Mouse (Mus musculus) stomach, postnatal 0 days (tissue): ENCODE results near the gene Dusp10. TPM values are rescaled to one million over a fixed set of nuclear protein-coding genes. Genes with fewer than 3 reads are reported as not detected.

Experiments
- ATAC-seq: fragments of 200-750 bp; cut with Nextera tagmentation; 2 replicates; pipeline ENCODE4 v1.8.0; 2017; ENCODE audit not compliant: low FRiP score, low TSS enrichment
- DNase-seq: peaks from one replicate; pipeline ENCODE4 v3.0.0-alpha.2; 2016; ENCODE audit warnings: low spot score
- H3K27ac ChIP-seq: fragments of 300-500 bp; sonication (generic); replicated peaks from 2 replicates; pipeline ENCODE4 v1.5.1; 2014; ENCODE audit warnings: mild to moderate bottlenecking, control low read depth
- H3K27me3 ChIP-seq: fragments of 300-500 bp; sonication (generic); 2 replicates; pipeline ENCODE4 v1.6.1; 2014; ENCODE audit warnings: low read length; ENCODE audit not compliant: control insufficient read depth, insufficient read depth
- H3K36me3 ChIP-seq: fragments of 300-500 bp; sonication (generic); 2 replicates; pipeline ENCODE4 v1.6.1; 2014; ENCODE audit warnings: low read length, mixed read lengths; ENCODE audit not compliant: control insufficient read depth, insufficient read depth
- H3K4me1 ChIP-seq: fragments of 300-500 bp; sonication (generic); replicated peaks from 2 replicates; pipeline ENCODE4 v1.6.1; 2014; ENCODE audit warnings: antibody characterized with exemption; ENCODE audit not compliant: control insufficient read depth, insufficient read depth
- H3K4me2 ChIP-seq: fragments of 300-500 bp; sonication (generic); replicated peaks from 2 replicates; pipeline ENCODE4 v1.6.1; 2014; ENCODE audit warnings: low read depth, mild to moderate bottlenecking, control low read depth, moderate library complexity
- H3K4me3 ChIP-seq: fragments of 300-500 bp; sonication (generic); 2 replicates; pipeline ENCODE4 v1.5.1; 2014; ENCODE audit warnings: low read depth, low read length, control low read depth
- H3K9ac ChIP-seq: fragments of 300-500 bp; sonication (generic); 2 replicates; pipeline ENCODE4 v1.6.1; 2014; ENCODE audit warnings: mild to moderate bottlenecking, low read length, control low read depth, mixed read lengths
- H3K9me3 ChIP-seq: fragments of 300-500 bp; sonication (generic); 2 replicates; pipeline ENCODE4 v1.6.1; 2016; ENCODE audit warnings: low read length; ENCODE audit not compliant: control insufficient read depth
- CTCF ChIP-seq: IDR thresholded peaks from 2 replicates; pipeline ENCODE4 v1.5.1; 2016; ENCODE audit warnings: antibody characterized with exemption, low read depth, mild to moderate bottlenecking, moderate library complexity
- EP300 ChIP-seq: optimal IDR thresholded peaks from 2 replicates; pipeline ENCODE3; 2016; ENCODE audit warnings: antibody characterized with exemption
- WGBS: fragments of 180-500 bp; shearing (Covaris S2); extraction: QIAGEN DNeasy Blood & Tissue Kit; methylation state at CpG from one replicate; pipeline ENCODE4 v1.1.7; 2014; 5-methylcytosine and 5-hydroxymethylcytosine counted together
- polyA plus RNA-seq: library from polyadenylated mRNA; unstranded; fragments of >200 nt; fragmentation: Nextera tagmentation; extraction: Ambion mirVana; gene quantifications from 2 replicates; pipeline ENCODE4 v1.2.1, GENCODE M21; 2015

Gene Dusp10
- polyA plus RNA-seq, 1 experiment from 2014 or later = 4.2 TPM

GRCm38 (mm10) chr1:184068971-184069370, 55.9 kb downstream of the Dusp10 start:
- ATAC-seq (no peak), DNase-seq (no peak)
- WGBS = 93% methylated on average over 12 of the region's 12 CpGs
- TF ChIP-seq EP300 (no peak), CTCF (no peak)
- H3K27ac ChIP-seq = no peak overlapping the region
- no peaks in the 10 kb centered on the region for H3K27me3 ChIP-seq
- no peaks in the 10 kb centered on the region for H3K9me3 ChIP-seq
- no peak overlapping the region for H3K9ac ChIP-seq
- peaks cover 3% of the 10 kb centered on the region; the same call in 1 of the 2 replicates for H3K36me3 ChIP-seq
- peaks cover 4% of the 10 kb centered on the region; the same call in 1 of the 2 replicates for H3K4me1 ChIP-seq
- H3K4me2 ChIP-seq = no peak overlapping the region
- no peak overlapping the region for H3K4me3 ChIP-seq

- DNase-seq (no peak), ATAC-seq (no peak)
- TF ChIP-seq CTCF (no peak), EP300 (no peak)
- Histone ChIP-seq H3K27me3 (no peaks in the 10 kb centered on the region), H3K36me3 (no peaks in the 10 kb centered on the region; the same call in 1 of the 2 replicates), H3K4me1 (no peaks in the 10 kb centered on the region; the same call in 1 of the 2 replicates), H3K9ac (no peak overlapping the region), H3K9me3 (no peaks in the 10 kb centered on the region), H3K4me3 (no peak overlapping the region), H3K4me2 (no peak overlapping the region), H3K27ac (no peak overlapping the region)
- WGBS = 40% methylated on average over 6 of the region's 6 CpGs
These were observed 63.0 kb downstream of the Dusp10 start for GRCm38 (mm10) chr1:184076065-184076464.

- no peak for TF ChIP-seq CTCF
- Histone ChIP-seq H3K4me1 (no peaks in the 10 kb centered on the region), H3K4me3 (no peak overlapping the region), H3K27ac (peak overlapping the region; percentile 45; the same call in 1 of the 2 replicates), H3K36me3 (no peaks in the 10 kb centered on the region; the same call in 1 of the 2 replicates), H3K4me2 (0 out of 2 replicates have a peak overlapping the region, but pooled peaks have one; percentile 8), H3K9me3 (no peaks in the 10 kb centered on the region), H3K27me3 (no peaks in the 10 kb centered on the region), H3K9ac (0 out of 2 replicates have a peak overlapping the region, but pooled peaks have one; percentile 13)
- ATAC-seq (no peak), DNase-seq (no peak)
- WGBS = 31% methylated on average over 2 of the region's 2 CpGs
These were observed 63.7 kb downstream of the Dusp10 start for GRCm38 (mm10) chr1:184076756-184077155.

DNA sequence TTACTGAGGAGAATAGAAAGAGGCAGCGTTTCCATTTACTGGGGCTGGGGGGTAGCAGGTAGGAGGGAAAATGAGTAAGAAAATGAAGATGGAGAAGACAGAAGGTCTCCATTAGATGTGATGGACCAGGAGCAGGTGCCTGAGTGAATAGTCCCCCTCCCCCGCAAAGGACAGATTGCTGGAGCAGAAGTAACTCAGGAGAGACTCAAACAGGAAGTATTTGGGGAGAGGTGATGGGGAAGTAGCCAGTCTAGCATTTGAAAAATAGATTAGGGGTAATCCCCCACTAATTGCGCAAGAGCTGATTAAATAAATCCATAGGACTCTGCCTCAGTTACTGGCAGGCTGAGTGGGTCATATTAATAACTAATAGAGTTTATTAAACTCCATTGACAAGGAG, 66.2 kb downstream of the Dusp10 start:
- Histone ChIP-seq H3K4me2 (no peak overlapping the region), H3K9ac (no peak overlapping the region), H3K4me3 (no peak overlapping the region), H3K36me3 (no peaks in the 10 kb centered on the region), H3K4me1 (no peaks in the 10 kb centered on the region), H3K9me3 (no peaks in the 10 kb centered on the region), H3K27ac (no peak overlapping the region), H3K27me3 (no peaks in the 10 kb centered on the region)
- ATAC-seq = no peak
- no peak for DNase-seq
- 95% methylated on average over 3 of the region's 3 CpGs for WGBS
- no peak for TF ChIP-seq CTCF
- no peak for TF ChIP-seq EP300

DNA sequence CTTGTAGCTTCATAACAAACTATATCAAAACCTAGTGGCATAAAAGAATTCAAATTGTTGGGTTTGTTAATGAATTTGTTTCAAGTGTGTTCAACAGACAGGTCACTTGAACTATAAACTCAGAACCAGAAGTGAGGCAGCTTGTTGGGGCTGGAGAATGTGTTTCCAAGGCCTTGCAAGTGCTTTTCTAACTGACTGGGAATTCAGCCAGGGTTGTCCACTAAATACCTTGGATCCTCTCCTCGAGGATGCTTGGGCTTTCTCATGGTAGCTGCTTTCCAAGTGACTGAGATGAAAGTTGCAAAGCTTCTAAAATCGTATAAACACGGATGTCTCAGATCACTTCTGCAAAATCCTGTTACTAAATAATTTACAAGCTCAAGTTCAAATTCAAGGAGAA, 69.6 kb downstream of the Dusp10 start:
- DNase-seq (no peak), ATAC-seq (no peak)
- Histone ChIP-seq H3K27ac (no peak overlapping the region), H3K4me2 (no peak overlapping the region), H3K36me3 (no peaks in the 10 kb centered on the region), H3K27me3 (no peaks in the 10 kb centered on the region), H3K9ac (no peak overlapping the region), H3K4me1 (no peaks in the 10 kb centered on the region), H3K9me3 (no peaks in the 10 kb centered on the region), H3K4me3 (no peak overlapping the region)
- TF ChIP-seq CTCF = no peak
- TF ChIP-seq EP300 = no peak
- WGBS = 33% methylated on average over 3 of the region's 3 CpGs

- 66% methylated on average over 7 of the region's 7 CpGs for WGBS
- Histone ChIP-seq H3K4me1 (no peaks in the 10 kb centered on the region), H3K9me3 (no peaks in the 10 kb centered on the region), H3K9ac (no peak overlapping the region), H3K27me3 (no peaks in the 10 kb centered on the region), H3K27ac (no peak overlapping the region), H3K4me3 (no peak overlapping the region), H3K36me3 (no peaks in the 10 kb centered on the region), H3K4me2 (no peak overlapping the region)
- DNase-seq (no peak), ATAC-seq (no peak)
- no peak for TF ChIP-seq EP300
- TF ChIP-seq CTCF = no peak
These were observed 70.1 kb downstream of the Dusp10 start for GRCm38 (mm10) chr1:184083166-184083565.
